Mouse (Mus musculus): Measurements from ENCODE around the gene Rps18. TPM values are rescaled to one million over a fixed set of nuclear protein-coding genes. Genes with fewer than 3 reads are reported as not detected.
"Not testable (repeated sequence)": the region's sequence is repeated elsewhere in the genome, so short reads cannot be mapped to it uniquely, and the experiment has no call there.

Gene Rps18
- total RNA-seq, 2 experiments from 2014 or later = 417 to 479 TPM

DNA sequence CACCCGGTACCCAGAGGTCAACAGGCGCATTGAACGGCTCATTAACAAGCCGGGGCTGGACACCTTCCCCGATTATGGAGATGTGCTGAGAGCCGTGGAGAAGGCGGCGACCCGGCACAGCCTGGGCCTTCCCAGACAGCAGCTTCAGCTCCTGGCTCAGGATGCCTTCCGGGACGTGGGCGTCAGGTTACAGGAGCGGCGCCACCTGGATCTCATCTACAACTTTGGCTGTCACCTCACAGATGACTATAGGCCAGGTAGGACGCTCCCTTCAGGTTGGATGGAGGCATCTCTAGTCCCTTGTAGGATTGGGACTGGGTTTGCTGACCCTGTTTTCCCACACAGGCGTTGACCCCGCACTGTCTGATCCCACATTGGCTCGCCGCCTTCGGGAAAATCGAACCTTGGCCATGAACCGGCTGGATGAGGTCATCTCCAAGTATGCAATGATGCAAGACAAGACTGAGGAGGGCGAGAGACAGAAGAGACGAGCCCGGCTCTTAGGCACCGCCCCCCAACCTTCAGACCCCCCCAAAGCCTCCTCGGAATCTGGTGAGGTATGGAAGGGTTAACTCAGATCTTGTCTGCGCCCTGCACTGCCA, 43.9 kb downstream of the Rps18 start:
- intact Hi-C loops (cut with DNase I) = no loop called here
- DNase-seq = no peak

DNA sequence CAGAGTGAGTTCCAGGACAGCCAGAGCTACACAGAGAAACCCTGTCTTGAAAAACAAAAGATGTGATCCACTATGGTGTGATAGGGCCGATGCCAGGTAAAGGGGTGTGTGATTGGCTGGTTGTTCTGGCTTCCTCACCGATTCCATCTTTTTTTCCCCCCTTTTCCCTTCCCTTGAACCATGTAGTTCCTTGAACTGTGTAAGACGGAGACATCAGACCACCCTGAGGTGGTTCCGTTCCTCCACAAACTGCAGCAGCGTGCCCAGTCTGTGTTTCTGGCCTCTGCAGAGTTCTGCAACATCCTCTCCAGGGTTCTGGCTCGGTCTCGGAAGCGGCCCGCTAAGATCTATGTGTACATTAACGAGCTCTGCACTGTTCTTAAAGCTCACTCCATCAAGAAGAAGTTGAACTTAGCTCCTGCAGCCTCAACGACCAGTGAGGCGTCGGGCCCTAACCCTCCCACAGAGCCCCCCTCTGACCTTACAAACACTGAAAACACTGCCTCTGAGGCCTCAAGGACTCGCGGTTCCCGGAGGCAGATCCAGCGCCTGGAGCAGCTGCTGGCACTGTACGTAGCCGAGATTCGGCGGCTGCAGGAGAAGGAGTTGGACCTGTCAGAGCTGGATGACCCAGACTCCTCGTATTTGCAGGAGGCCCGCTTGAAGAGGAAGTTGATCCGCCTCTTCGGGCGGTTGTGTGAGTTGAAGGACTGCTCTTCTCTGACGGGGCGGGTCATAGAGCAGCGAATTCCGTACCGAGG, 44.6 kb downstream of the Rps18 start:
- intact Hi-C loops (cut with DNase I) = no loop called here
- no peak for DNase-seq

GRCm38 (mm10) chr17:33910346-33911051, 45.3 kb downstream of the Rps18 start:
- intact Hi-C loops (cut with DNase I) = no loop called here
- DNase-seq = no peak

DNA sequence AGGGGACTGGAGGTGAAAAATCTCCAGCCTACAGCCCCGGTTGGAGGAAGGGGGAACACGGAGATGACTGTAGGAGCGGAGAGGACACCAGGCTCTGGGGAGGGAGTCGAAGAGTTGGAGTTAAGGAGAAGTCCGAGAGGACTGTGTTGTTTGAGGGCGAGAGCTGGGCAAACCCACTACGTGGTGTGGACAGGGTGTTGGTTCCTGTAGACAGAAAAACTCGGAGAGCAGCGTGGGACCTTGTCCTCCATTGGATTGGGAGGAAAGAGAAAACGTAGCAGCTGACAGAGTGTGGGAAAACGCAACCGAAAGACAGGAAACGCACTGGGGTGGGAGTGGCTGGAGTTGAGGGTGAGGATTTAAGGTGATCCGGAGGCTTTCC, 45.9 kb downstream of the Rps18 start:
- DNase-seq = peak; percentile 35 to 52
- intact Hi-C loops (cut with DNase I) = no loop called here

DNA sequence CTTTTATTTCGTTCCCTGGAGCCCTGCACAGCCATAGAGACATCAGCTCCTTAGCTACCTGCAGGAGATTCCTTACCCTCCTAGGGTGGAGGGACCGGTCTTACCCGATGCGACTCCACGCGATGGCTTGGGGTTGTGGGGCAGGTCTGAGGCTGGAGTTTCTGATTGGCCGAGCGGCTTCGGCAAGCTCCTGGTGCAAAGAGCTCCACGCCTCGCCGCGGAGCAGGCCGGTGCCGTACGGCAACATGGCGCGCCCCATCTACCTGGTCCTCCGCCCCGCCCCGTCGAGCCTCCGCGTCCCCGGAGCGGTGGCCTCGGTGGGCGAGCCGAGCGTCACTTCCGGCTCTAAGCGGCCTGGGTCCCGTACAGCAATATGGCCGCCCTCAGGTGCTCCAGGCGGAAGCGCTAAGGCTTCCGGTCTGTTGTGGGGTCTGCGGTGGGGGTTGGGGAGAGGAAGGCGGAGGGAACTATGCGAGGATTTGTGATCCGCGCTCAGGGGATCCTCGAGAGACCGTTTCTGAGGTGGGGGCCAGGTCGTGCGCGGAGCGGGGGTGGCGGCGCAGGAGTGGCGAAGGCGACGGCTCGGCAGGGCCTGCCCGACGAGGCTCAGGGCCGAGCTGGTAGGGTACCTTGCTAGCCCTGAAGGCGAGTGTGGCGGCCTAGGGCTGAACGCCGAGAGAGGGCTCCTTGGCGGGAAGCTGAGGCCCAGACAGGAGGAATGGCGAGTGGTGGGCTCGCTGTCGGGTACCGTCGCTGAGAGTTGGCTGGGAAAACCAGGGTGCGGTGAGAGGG, 46.5 kb downstream of the Rps18 start, which contains the start of gene Daxx:
TSS of gene Daxx (plus strand) at position 338 of the 792 bp plus-strand sequence.
- intact Hi-C loops (cut with DNase I) = no loop called here
- peak; percentile 100 for DNase-seq

GRCm38 (mm10) chr17:33908331-33909076, 47.3 kb downstream of the Rps18 start:
- intact Hi-C loops (cut with DNase I) = no loop called here
- peak; percentile 36 to 51 for DNase-seq

DNA sequence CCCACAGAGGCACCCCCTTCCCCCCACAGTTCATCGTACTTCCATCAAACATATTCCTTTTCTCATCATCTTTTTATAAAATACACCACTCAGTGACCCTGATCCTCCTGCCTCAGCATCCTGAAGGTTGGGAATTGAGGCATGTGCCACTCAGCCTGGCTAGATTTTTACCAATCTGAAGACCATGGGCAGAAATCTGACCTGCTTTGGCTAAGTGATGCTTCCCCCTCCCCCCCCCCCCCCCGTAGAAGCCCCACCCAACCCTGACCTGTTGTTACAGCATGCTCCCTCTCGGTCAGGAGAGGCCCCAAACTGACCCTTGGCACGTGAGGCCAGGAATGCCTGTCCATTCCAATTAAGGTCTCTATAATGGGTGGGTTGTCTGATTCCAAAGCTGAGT, 51.0 kb downstream of the Rps18 start, which contains the start of gene Platr17:
TSS of gene Platr17 (plus strand) at position 301 of the 400 bp plus-strand sequence.
- intact Hi-C loops (cut with DNase I); DNase-seq: not testable (repeated sequence)

DNA sequence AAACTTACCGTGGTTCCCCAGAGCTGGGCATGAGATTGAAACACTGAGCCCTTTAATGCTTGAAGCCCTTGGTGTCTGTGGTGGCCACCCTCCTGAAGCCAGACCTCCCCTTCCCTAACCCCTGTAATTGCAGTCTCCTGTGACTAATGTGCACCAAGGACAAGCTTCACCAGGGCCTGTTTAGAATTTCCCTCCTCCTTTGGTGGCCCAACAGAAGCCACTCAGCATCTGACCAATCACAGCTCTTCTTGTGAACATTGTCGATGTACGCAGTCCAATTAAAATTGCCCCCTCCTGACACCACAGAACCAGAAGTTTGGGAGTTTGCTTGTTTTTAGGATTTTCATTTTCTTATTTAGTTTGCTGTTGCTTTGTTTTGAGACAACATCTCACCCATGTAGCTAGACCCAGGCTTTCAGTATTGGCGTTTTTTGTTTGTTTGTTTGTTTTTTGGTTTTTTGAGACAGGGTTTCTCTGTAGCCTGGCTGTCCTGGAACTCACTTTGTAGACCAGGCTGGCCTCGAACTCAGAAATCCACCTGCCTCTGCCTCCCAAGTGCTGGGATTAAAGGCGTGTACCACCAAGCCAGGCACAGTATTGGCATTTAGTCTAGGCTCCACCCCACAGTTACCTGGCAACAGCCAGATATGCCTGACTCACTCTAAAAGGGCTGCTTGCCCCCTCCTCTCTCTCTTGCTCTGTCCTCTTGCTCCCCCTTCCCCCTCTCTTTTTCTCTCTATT, 51.7 kb downstream of the Rps18 start:
- intact Hi-C loops (cut with DNase I); DNase-seq: not testable (repeated sequence)

GRCm38 (mm10) chr17:33902491-33902890, 53.3 kb downstream of the Rps18 start:
- no peak for DNase-seq
- intact Hi-C loops (cut with DNase I) = no loop called here

GRCm38 (mm10) chr17:33902079-33902478, 53.7 kb downstream of the Rps18 start:
- intact Hi-C loops (cut with DNase I) = no loop called here
- DNase-seq = no peak

Other genes with a start within 250 kb of the Rps18 start
- 100 to 1,000 TPM; 160 to 167 TPM for gene March2, start 237.3 kb downstream of the Rps18 start, total RNA-seq (2021)
- 100 to 1,000 TPM; 271 to 275 TPM for gene Rab11b, start 195.5 kb downstream of the Rps18 start, total RNA-seq (2021)
- gene Angptl4, start 174.2 kb downstream of the Rps18 start, total RNA-seq (2021) = 10 to 100 TPM; 20.5 to 31.6 TPM
- gene Kank3, start 145.5 kb downstream of the Rps18 start, total RNA-seq (2021) = 100 to 1,000 TPM in 1 of 2 experiments, 10 to 100 TPM in 1; 96.9 to 104 TPM
- gene Rps28, start 131.4 kb downstream of the Rps18 start, total RNA-seq (2021) = 100 to 1,000 TPM; 736 to 815 TPM
- 100 to 1,000 TPM; 544 to 555 TPM for gene Ndufa7, start 131.4 kb downstream of the Rps18 start, total RNA-seq (2021)
- gene Cd320, start 112.9 kb downstream of the Rps18 start, total RNA-seq (2021) = 10 to 100 TPM; 25.0 to 26.6 TPM
- not detected for gene Gm7029, start 82.2 kb downstream of the Rps18 start, total RNA-seq (2021)
- gene Kifc1, start 65.3 kb downstream of the Rps18 start, total RNA-seq (2021) = 1 to 10 TPM; 4.1 to 5.8 TPM
- not detected for gene Platr17, start 50.9 kb downstream of the Rps18 start, total RNA-seq (2021)
- gene Daxx, start 46.6 kb downstream of the Rps18 start, total RNA-seq (2021) = 10 to 100 TPM; 11.3 to 13.7 TPM
- gene Tapbp, start 40.1 kb downstream of the Rps18 start, total RNA-seq (2021) = 100 to 1,000 TPM in 1 of 2 experiments, 10 to 100 TPM in 1; 92.8 to 100 TPM
- gene Zbtb22, start 40.1 kb downstream of the Rps18 start, total RNA-seq (2021) = 10 to 100 TPM; 16.8 to 20.3 TPM
- gene Rgl2, start 26.5 kb downstream of the Rps18 start, total RNA-seq (2021) = 10 to 100 TPM; 54.7 to 58.6 TPM
- gene Pfdn6, start 15.7 kb downstream of the Rps18 start, total RNA-seq (2021) = 10 to 100 TPM; 62.7 to 73.7 TPM
- gene Wdr46, start 15.3 kb downstream of the Rps18 start, total RNA-seq (2021) = 10 to 100 TPM; 10.4 to 11.5 TPM
- gene B3galt4, start 4.5 kb downstream of the Rps18 start, total RNA-seq (2021) = 1 to 10 TPM; 2.2 to 2.9 TPM
- gene Vps52, start 189 bp downstream of the Rps18 start, total RNA-seq (2021) = 10 to 100 TPM; 35.0 to 37.8 TPM
- 10 to 100 TPM; 56.5 to 61.2 TPM for gene H2-K1, start 44.3 kb upstream of the Rps18 start, total RNA-seq (2021)
- gene Ring1, start 68.7 kb upstream of the Rps18 start, total RNA-seq (2021) = 10 to 100 TPM; 12.2 to 14.6 TPM
- 10 to 100 TPM; 80.6 to 88.2 TPM for gene H2-Ke6, start 72.1 kb upstream of the Rps18 start, total RNA-seq (2021)
- gene Slc39a7, start 75.7 kb upstream of the Rps18 start, total RNA-seq (2021) = 10 to 100 TPM; 63.2 to 63.3 TPM
- 10 to 100 TPM; 41.9 to 44.7 TPM for gene Rxrb, start 75.8 kb upstream of the Rps18 start, total RNA-seq (2021)
- gene Col11a2, start 83.4 kb upstream of the Rps18 start, total RNA-seq (2021) = 1 to 10 TPM; 1.5 to 2.7 TPM
- under 1 TPM; 0.33 to 0.54 TPM for gene H2-Oa, start 136.3 kb upstream of the Rps18 start, total RNA-seq (2021)
- 1 to 10 TPM; 3.5 to 4.0 TPM for gene H2-DMa, start 163.5 kb upstream of the Rps18 start, total RNA-seq (2021)
- gene Brd2, start 166.6 kb upstream of the Rps18 start, total RNA-seq (2021) = 10 to 100 TPM; 93.2 to 99.4 TPM
- 1 to 10 TPM in 1 of 2 experiments, under 1 TPM in 1; 0.96 to 1.6 TPM for gene H2-DMb2, start 187.3 kb upstream of the Rps18 start, total RNA-seq (2021)
- 1 to 10 TPM; 1.4 to 1.8 TPM for gene H2-DMb1, start 197.1 kb upstream of the Rps18 start, total RNA-seq (2021)
- gene Tap1, start 231.6 kb upstream of the Rps18 start, total RNA-seq (2021) = 1 to 10 TPM; 5.4 to 5.5 TPM
- 1 to 10 TPM; 6.5 to 7.2 TPM for gene Psmb9, start 231.8 kb upstream of the Rps18 start, total RNA-seq (2021)
- gene Psmb8, start 241.7 kb upstream of the Rps18 start, total RNA-seq (2021) = 10 to 100 TPM in 1 of 2 experiments, 1 to 10 TPM in 1; 8.9 to 13.0 TPM
- gene Tap2, start 247.5 kb upstream of the Rps18 start, total RNA-seq (2021) = 10 to 100 TPM; 18.9 to 20.7 TPM

Measured in heart, postnatal 14 days (tissue).